Mouse (Mus musculus) heart, postnatal 36 days (tissue): ENCODE measurements around the gene Dock8. TPM values are rescaled to one million over a fixed set of nuclear protein-coding genes. Genes with fewer than 3 reads are reported as not detected.

Experiments
- DNase-seq, 2 experiments: peaks; one replicate each; pipeline ENCODE4 v3.0.0; 2021 to 2022
- intact Hi-C: fragments of 180-260 bp; cut with DNase I; formaldehyde crosslinking; loops from one replicate; pipeline ENCODE4 v1.15.1; 2025
- total RNA-seq, 2 experiments: library from RNA; stranded (reverse); gene quantifications; 2 replicates each; pipeline ENCODE4 v1.2.3; 2021

Gene Dock8
- total RNA-seq, 2 experiments from 2014 or later: 17.5 to 27.3 TPM

GRCm38 (mm10) chr19:25171395-25171794 is 172.1 kb downstream of the Dock8 start:
- DNase-seq: no peak
- intact Hi-C loops: no loop called here

GRCm38 (mm10) chr19:25176746-25177145 is 177.4 kb downstream of the Dock8 start:
- DNase-seq: no peak
- intact Hi-C loops: no loop called here

GRCm38 (mm10) chr19:25180024-25180423 is 180.7 kb downstream of the Dock8 start:
- intact Hi-C loops: no loop called here
- peak in 1 of 2 experiments; percentile 25 for DNase-seq

- no peak for DNase-seq
- intact Hi-C loops: no loop called here
Observed at GRCm38 (mm10) chr19:25180547-25180946, 181.2 kb downstream of the Dock8 start.

GRCm38 (mm10) chr19:25184076-25184475 is 184.7 kb downstream of the Dock8 start:
- intact Hi-C loops: no loop called here
- DNase-seq: no peak

- intact Hi-C loops: no loop called here
Observed at GRCm38 (mm10) chr19:25186316-25186715, 187.0 kb downstream of the Dock8 start.

GRCm38 (mm10) chr19:25187681-25188080 is 188.3 kb downstream of the Dock8 start:
- no peak for DNase-seq
- intact Hi-C loops: no loop called here

More at GRCm38 (mm10) chr19:25186316-25186715, 187.0 kb downstream of the Dock8 start:
- peak; percentile 41 to 47 for DNase-seq

- intact Hi-C loops: no loop called here
- DNase-seq: no peak
Observed at GRCm38 (mm10) chr19:25193751-25194150, 194.4 kb downstream of the Dock8 start.

GRCm38 (mm10) chr19:25200081-25200860 is 200.9 kb downstream of the Dock8 start:
- no peak for DNase-seq

GRCm38 (mm10) chr19:25203077-25203476 is 203.7 kb downstream of the Dock8 start:
- DNase-seq: no peak
- intact Hi-C loops: no loop called here

More at GRCm38 (mm10) chr19:25200081-25200860, 200.9 kb downstream of the Dock8 start:
- intact Hi-C loops: no loop called here

- intact Hi-C loops: no loop called here
- no peak for DNase-seq
Observed at GRCm38 (mm10) chr19:25206969-25207368, 207.6 kb downstream of the Dock8 start.

GRCm38 (mm10) chr19:25207731-25208361 is 208.5 kb downstream of the Dock8 start:
- peak; percentile 26 to 35 for DNase-seq
- intact Hi-C loops: no loop called here

GRCm38 (mm10) chr19:25208596-25209110 is 209.3 kb downstream of the Dock8 start:
- no peak for DNase-seq
- intact Hi-C loops: no loop called here

GRCm38 (mm10) chr19:25220611-25221010 is 221.3 kb downstream of the Dock8 start:
- no peak for DNase-seq
- intact Hi-C loops: no loop called here

- intact Hi-C loops: no loop called here
- no peak for DNase-seq
Observed at GRCm38 (mm10) chr19:25221964-25222640, 222.8 kb downstream of the Dock8 start.

GRCm38 (mm10) chr19:25230058-25230974 is 231.0 kb downstream of the Dock8 start:
- intact Hi-C loops: no loop called here
- no peak for DNase-seq

- no peak for DNase-seq
- intact Hi-C loops: no loop called here
Observed at GRCm38 (mm10) chr19:25230975-25231334, 231.6 kb downstream of the Dock8 start.

- intact Hi-C loops: no loop called here
- DNase-seq: no peak
Observed at GRCm38 (mm10) chr19:25232032-25232431, 232.7 kb downstream of the Dock8 start.

- DNase-seq: peak; percentile 65 to 76
- intact Hi-C loops: loop anchor here (1.0 to 5.0 kb wide), 2 partner anchors 95 to 105 kb away; no protein-coding TSS in a partner anchor
Observed at GRCm38 (mm10) chr19:25236596-25237491, 237.5 kb downstream of the Dock8 start, which contains the start of gene Kank1. Gene Kank1, plus strand, starts transcription at chr19:25236975.
